Mouse (Mus musculus): ENCODE results near the gene Tgfb1i1. TPM values are rescaled to one million over a fixed set of nuclear protein-coding genes. Genes with fewer than 3 reads are reported as not detected.

Gene Tgfb1i1
- polyA plus RNA-seq, 1 experiment from 2014 or later = 23.0 TPM

- peak within 1 kb of the TSS; percentile 91 for H3K4me3 ChIP-seq (replicated peaks)
- 2% methylated on average over 47 of the region's 47 CpGs for WGBS
- H3K9me3 ChIP-seq = no peaks in the 10 kb centered on the region
- peak; percentile 86 for ATAC-seq
- H3K36me3 ChIP-seq = no peaks in the 10 kb centered on the region; the same call in 1 of the 2 replicates
- H3K4me2 ChIP-seq (replicated peaks) = peak within 1 kb of the TSS; percentile 93
- H3K27me3 ChIP-seq = no peaks in the 10 kb centered on the region
- peaks cover 22% of the 10 kb centered on the region for H3K4me1 ChIP-seq (replicated peaks)
- H3K9ac ChIP-seq (replicated peaks) = peak within 1 kb of the TSS; percentile 91
- peak within 1 kb of the TSS; percentile 69 for H3K27ac ChIP-seq
Measured at GRCm38 (mm10) chr7:128297617-128298480, 51.2 kb downstream of the Tgfb1i1 start, which contains the start of gene BC017158. TSS of gene BC017158 (minus strand) at chr7:128298170.

DNA sequence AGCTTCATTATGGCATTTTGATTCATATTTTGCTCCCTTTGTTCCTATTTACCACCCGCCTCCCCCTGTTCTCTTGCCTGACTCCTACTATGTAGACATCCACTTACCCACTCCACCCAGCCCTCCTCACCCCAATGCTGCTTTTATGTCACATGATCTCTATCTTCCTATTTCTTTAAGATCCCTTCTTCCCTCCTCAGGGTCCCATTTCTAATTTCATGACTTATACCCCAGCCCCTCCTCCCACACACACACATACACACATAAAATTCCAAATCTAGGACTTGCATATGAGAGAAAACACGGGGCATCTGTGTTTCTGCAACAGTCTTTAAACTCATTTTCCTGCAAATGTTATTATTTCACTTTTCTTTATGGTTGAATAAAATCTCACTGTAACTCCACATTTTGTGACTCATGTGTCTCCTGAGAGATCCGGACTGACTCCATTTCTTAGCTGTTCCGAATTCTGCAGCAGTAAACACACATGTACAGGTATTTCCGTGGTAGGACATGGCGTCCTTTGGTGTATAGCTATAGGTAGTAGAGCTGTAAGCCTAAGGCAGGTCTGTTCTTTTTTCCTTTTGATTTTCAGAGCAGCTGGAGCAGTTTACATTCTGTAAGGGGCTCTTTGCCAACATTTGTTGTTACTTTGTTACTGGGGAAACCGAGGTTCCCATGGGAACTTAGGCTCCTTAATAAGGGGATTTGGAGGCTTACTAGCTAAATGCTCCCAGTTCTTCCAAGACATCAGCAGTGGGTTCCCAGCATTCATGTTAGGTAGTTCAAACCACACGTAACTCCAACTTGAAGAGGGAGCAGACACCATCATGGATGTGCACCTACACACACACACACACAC, 52.1 kb downstream of the Tgfb1i1 start:
- 66% methylated on average over 8 of the region's 8 CpGs for WGBS
- H3K9ac ChIP-seq (replicated peaks) = peak overlapping the region; percentile 91
- H3K27ac ChIP-seq = no peak overlapping the region
- H3K4me1 ChIP-seq (replicated peaks) = peaks cover 22% of the 10 kb centered on the region
- H3K9me3 ChIP-seq = no peaks in the 10 kb centered on the region
- H3K4me2 ChIP-seq (replicated peaks) = peak overlapping the region; percentile 93
- no peaks in the 10 kb centered on the region; the same call in 1 of the 2 replicates for H3K36me3 ChIP-seq
- no peaks in the 10 kb centered on the region for H3K27me3 ChIP-seq
- peak; percentile 44; the same call in 1 of the 2 replicates for ATAC-seq
- peak overlapping the region; percentile 91 for H3K4me3 ChIP-seq (replicated peaks)

GRCm38 (mm10) chr7:128300952-128301351, 54.3 kb downstream of the Tgfb1i1 start:
- Histone ChIP-seq H3K27ac (no peak overlapping the region), H3K4me1 (replicated peaks) (peaks cover 22% of the 10 kb centered on the region), H3K4me2 (replicated peaks) (no peak overlapping the region), H3K9me3 (no peaks in the 10 kb centered on the region), H3K36me3 (no peaks in the 10 kb centered on the region), H3K4me3 (replicated peaks) (no peak overlapping the region), H3K27me3 (no peaks in the 10 kb centered on the region), H3K9ac (replicated peaks) (no peak overlapping the region)
- WGBS = 86% methylated on average over 3 of the region's 3 CpGs
- ATAC-seq = no peak

DNA sequence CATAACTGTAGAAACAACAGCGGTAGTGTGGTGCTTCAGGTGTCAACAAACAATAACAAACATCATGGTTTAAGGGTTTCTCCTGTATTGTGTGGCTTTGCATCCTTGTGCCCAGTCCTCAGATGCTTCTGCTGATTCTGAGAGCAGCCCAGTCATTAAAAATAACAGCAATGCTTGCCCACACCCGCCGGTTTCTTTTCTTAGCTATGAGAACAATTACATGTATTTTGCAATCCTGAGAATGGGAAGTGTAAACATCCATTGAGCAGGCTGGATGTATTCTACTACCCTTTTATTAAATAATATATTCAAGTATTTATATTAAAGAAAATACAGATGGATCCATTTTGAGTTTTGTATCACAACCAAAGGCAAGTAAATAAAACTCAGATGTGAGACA, 55.5 kb downstream of the Tgfb1i1 start:
- Histone ChIP-seq H3K4me3 (replicated peaks) (no peak overlapping the region), H3K9me3 (no peaks in the 10 kb centered on the region), H3K4me1 (replicated peaks) (peaks cover 16% of the 10 kb centered on the region), H3K27me3 (no peaks in the 10 kb centered on the region), H3K9ac (replicated peaks) (no peak overlapping the region), H3K4me2 (replicated peaks) (no peak overlapping the region), H3K27ac (no peak overlapping the region), H3K36me3 (no peaks in the 10 kb centered on the region)
- WGBS = 85% methylated on average over 3 of the region's 3 CpGs
- ATAC-seq = no peak

GRCm38 (mm10) chr7:128304198-128304597, 57.6 kb downstream of the Tgfb1i1 start:
- Histone ChIP-seq H3K36me3 (no peaks in the 10 kb centered on the region), H3K4me3 (replicated peaks) (no peak overlapping the region), H3K9me3 (no peaks in the 10 kb centered on the region), H3K27me3 (no peaks in the 10 kb centered on the region), H3K27ac (no peak overlapping the region), H3K4me2 (replicated peaks) (no peak overlapping the region), H3K9ac (replicated peaks) (no peak overlapping the region), H3K4me1 (replicated peaks) (no peaks in the 10 kb centered on the region)
- 87% methylated on average over 6 of the region's 6 CpGs for WGBS
- no peak for ATAC-seq

DNA sequence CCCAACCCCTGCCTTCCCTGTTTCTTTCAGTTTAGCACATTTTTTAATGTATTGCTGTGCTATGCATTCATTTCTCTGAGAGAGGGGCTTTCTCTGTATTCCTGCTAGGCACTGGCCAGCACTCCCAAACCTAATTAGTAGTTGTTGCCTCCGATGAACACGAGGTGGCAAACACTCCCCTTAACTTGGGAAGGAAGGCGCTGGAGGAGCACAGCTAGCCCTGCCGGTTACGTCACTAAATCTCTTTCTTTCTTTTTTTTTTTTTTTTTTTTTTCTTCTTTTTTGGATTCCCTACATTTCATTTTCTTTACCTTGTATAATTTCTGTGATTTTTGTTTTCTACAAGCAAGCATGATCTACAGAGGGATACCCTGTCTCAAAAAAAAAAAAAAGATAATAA, 58.3 kb downstream of the Tgfb1i1 start:
- Histone ChIP-seq H3K4me3 (replicated peaks) (no peak overlapping the region), H3K9me3 (no peaks in the 10 kb centered on the region)

More for the DNA sequence above, 58.3 kb downstream of the Tgfb1i1 start:
- Histone ChIP-seq H3K9ac (replicated peaks) (no peak overlapping the region), H3K27ac (no peak overlapping the region), H3K4me1 (replicated peaks) (no peaks in the 10 kb centered on the region), H3K4me2 (replicated peaks) (no peak overlapping the region), H3K36me3 (no peaks in the 10 kb centered on the region), H3K27me3 (no peaks in the 10 kb centered on the region)
- WGBS = 11% methylated on average over 5 of the region's 5 CpGs
- ATAC-seq = no peak

Small RNA genes within 50 kb of the gene (microRNA-seq; reads per million reads assigned to microRNA genes)
- gene Mir3103 = 1.0 reads per million

Other genes with a start within 250 kb of the Tgfb1i1 start
- gene Trim72, start 242.9 kb upstream of the Tgfb1i1 start, polyA plus RNA-seq (2015; fragmentation: Nextera tagmentation; extraction: Ambion mirVana) = not detected in 2 replicates
- gene Itgam, start 184.2 kb upstream of the Tgfb1i1 start, polyA plus RNA-seq (2015; fragmentation: Nextera tagmentation; extraction: Ambion mirVana) = 0.58 and 0.71 TPM in 2 replicates
- not detected in 2 replicates for gene Gm49368, start 184.1 kb upstream of the Tgfb1i1 start, polyA plus RNA-seq (2015; fragmentation: Nextera tagmentation; extraction: Ambion mirVana)
- 0.07 TPM in 1 of 2 replicates, not detected in the other for gene Itgax, start 117.3 kb upstream of the Tgfb1i1 start, polyA plus RNA-seq (2015; fragmentation: Nextera tagmentation; extraction: Ambion mirVana)
- gene Itgad, start 92.4 kb upstream of the Tgfb1i1 start, polyA plus RNA-seq (2015; fragmentation: Nextera tagmentation; extraction: Ambion mirVana) = 0.05 TPM in 1 of 2 replicates, not detected in the other
- not detected in 2 replicates for gene Cox6a2, start 40.4 kb upstream of the Tgfb1i1 start, polyA plus RNA-seq (2015; fragmentation: Nextera tagmentation; extraction: Ambion mirVana)
- 12.5 and 13.9 TPM in 2 replicates for gene Armc5, start 9.5 kb upstream of the Tgfb1i1 start, polyA plus RNA-seq (2015; fragmentation: Nextera tagmentation; extraction: Ambion mirVana)
- 11.0 and 11.5 TPM in 2 replicates for gene 9130023H24Rik, start 8.8 kb upstream of the Tgfb1i1 start, polyA plus RNA-seq (2015; fragmentation: Nextera tagmentation; extraction: Ambion mirVana)
- gene Slc5a2, start 18.8 kb downstream of the Tgfb1i1 start, polyA plus RNA-seq (2015; fragmentation: Nextera tagmentation; extraction: Ambion mirVana) = not detected in 2 replicates
- gene BC017158, start 51.4 kb downstream of the Tgfb1i1 start, polyA plus RNA-seq (2015; fragmentation: Nextera tagmentation; extraction: Ambion mirVana) = 17.5 and 17.7 TPM in 2 replicates
- 26.1 and 29.6 TPM in 2 replicates for gene Rgs10, start 171.9 kb downstream of the Tgfb1i1 start, polyA plus RNA-seq (2015; fragmentation: Nextera tagmentation; extraction: Ambion mirVana)
- 37.3 and 40.1 TPM in 2 replicates for gene Tial1, start 214.9 kb downstream of the Tgfb1i1 start, polyA plus RNA-seq (2015; fragmentation: Nextera tagmentation; extraction: Ambion mirVana)